In the genomic region with DNA sequence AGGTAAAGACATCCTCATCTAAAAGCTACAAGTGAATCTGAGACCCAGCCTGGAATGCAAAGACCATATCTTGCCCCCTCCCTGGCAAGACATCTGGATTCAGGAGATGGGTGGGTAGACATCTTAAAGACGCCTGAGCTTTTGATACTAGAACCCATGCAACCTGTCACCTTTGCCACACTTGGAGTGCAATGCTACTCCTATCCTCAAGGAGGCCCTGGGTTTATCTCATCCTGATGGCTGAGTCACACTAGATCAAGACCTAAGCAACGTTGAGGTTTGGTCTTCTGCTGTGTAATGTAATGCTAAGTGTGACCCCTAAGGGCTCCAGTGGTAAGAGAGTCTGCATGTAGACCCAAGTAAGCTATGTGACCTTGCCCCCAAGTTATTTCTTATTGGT, we compare ENCODE assay signal across 28 mouse cellular contexts. TPM values are rescaled to one million over a fixed set of nuclear protein-coding genes. Genes with fewer than 3 reads are reported as not detected.
DNase-seq lines count a peak whose midpoint lies in the region; ATAC-seq and TF ChIP-seq lines count a peak whose summit lies in the region.
"Had no signal": no experiment of that assay in that cellular context is flagged by ENCODE, and none has a peak within 500 bp of the region (broad histone marks: within the 10 kb centered on the region; RNA-seq: fewer than 3 reads in every experiment).

No protein-coding gene starts in this region.

- peaks cover 14% of the 10 kb centered on the region for H3K36me3 ChIP-seq in forebrain, postnatal 0 days (ENCODE audit: insufficient read depth)
- H3K36me3 ChIP-seq in forebrain, embryonic 14.5 days (ENCODE audit: control insufficient read depth, insufficient read depth, low read length): peaks cover 33% of the 10 kb centered on the region

- no peak for DNase-seq in forebrain, postnatal 0 days
- DNase-seq in forebrain, embryonic 14.5 days (ENCODE audit: low spot score): no peak
- DNase-seq in CD4-positive, CD25-positive, alpha-beta regulatory T cell, adult 2 months (ENCODE audit: low read depth, low spot score): peak; percentile 30
- DNase-seq in Patski (ENCODE audit: low read depth, low spot score): no peak
- DNase-seq in thymus, adult 18-20 months: no peak
- DNase-seq in left cerebral cortex, adult 11 months (ENCODE audit: low spot score): no peak
- no peak for DNase-seq in gastrocnemius, postnatal 14 days
- DNase-seq: adrenal gland, postnatal 25 days; cerebellum, adult 18-20 months; cerebellum, postnatal 10 days; gastrocnemius, postnatal 25 days; heart, adult 2 months; kidney, adult 2 months; lung, embryonic 14.5 days; lung, postnatal 14 days; right cerebral cortex, postnatal 4 days had no signal

- POLR2A ChIA-PET in Patski (lab: Charles Lee): no interaction called here

- no peak overlapping the region for H3K4me3 ChIP-seq in forebrain, postnatal 0 days (ENCODE audit: low read depth, low read length)
- H3K4me3 ChIP-seq in forebrain, embryonic 14.5 days (ENCODE audit: low read depth, low read length): no peak overlapping the region
- H3K4me3 ChIP-seq: embryonic facial prominence, embryonic 13.5 days; erythroblast, embryonic 14.5 days; heart, adult 2 months; heart, embryonic 12.5 days; left cerebral cortex, adult 2 months; limb, embryonic 12.5 days; liver, embryonic 15.5 days; neural tube, embryonic 12.5 days had no signal

- H3K27me3 ChIP-seq in forebrain, postnatal 0 days (ENCODE audit: insufficient read depth, low read length): no peaks in the 10 kb centered on the region
- no peaks in the 10 kb centered on the region for H3K27me3 ChIP-seq in forebrain, embryonic 14.5 days (replicated peaks; ENCODE audit: control insufficient read depth, insufficient read depth, low read length)
- H3K27me3 ChIP-seq in Patski: no peaks in the 10 kb centered on the region
- H3K27me3 ChIP-seq: embryonic facial prominence, embryonic 13.5 days; heart, embryonic 12.5 days; limb, embryonic 12.5 days; liver, embryonic 15.5 days; neural tube, embryonic 12.5 days had no signal

- no peaks in the 10 kb centered on the region for H3K9me3 ChIP-seq in forebrain, postnatal 0 days (ENCODE audit: low read length)
- H3K9me3 ChIP-seq in forebrain, embryonic 14.5 days (replicated peaks; ENCODE audit: control insufficient read depth, low read length): no peaks in the 10 kb centered on the region
- H3K9me3 ChIP-seq: embryonic facial prominence, embryonic 13.5 days; heart, embryonic 12.5 days; limb, embryonic 12.5 days; liver, embryonic 15.5 days; neural tube, embryonic 12.5 days had no signal

- CTCF ChIA-PET in Patski (lab: Charles Lee): interaction anchor here (1.1 to 1.7 kb wide), 3 partner anchors 9 to 272 kb away, joined by 3 to 7 read pairs (median 3); no protein-coding TSS in a partner anchor

- in situ Hi-C loops in Patski (cut with MboI; ENCODE audit: low pct_unique_long_range_greater_than_20kb): no loop called here

- no peaks in the 10 kb centered on the region for H3K4me1 ChIP-seq in forebrain, postnatal 0 days (ENCODE audit: insufficient read depth)
- no peaks in the 10 kb centered on the region for H3K4me1 ChIP-seq in forebrain, embryonic 14.5 days (ENCODE audit: control insufficient read depth, insufficient read depth, low read length)
- H3K4me1 ChIP-seq: embryonic facial prominence, embryonic 13.5 days; heart, embryonic 12.5 days; limb, embryonic 12.5 days; liver, embryonic 15.5 days; neural tube, embryonic 12.5 days had no signal

- ATAC-seq in forebrain, postnatal 0 days: no peak
- ATAC-seq in forebrain, embryonic 14.5 days: no peak
- ATAC-seq in Patski: no peak
- peak; percentile 39; the same call in 1 of the 2 replicates for ATAC-seq in megakaryocyte progenitor cell, adult 5-6 weeks (replicated peaks; ENCODE audit: poor library complexity)
- ATAC-seq: inflammation-experienced regulatory T-cells, adult 6 months; midbrain, embryonic 16.5 days had no signal

- H3K4me2 ChIP-seq in forebrain, postnatal 0 days (ENCODE audit: low read depth): no peak overlapping the region
- H3K4me2 ChIP-seq in forebrain, embryonic 14.5 days (ENCODE audit: low read length): no peak overlapping the region
- H3K4me2 ChIP-seq: embryonic facial prominence, embryonic 13.5 days; heart, embryonic 12.5 days; hindbrain, embryonic 14.5 days; limb, embryonic 12.5 days; liver, embryonic 15.5 days; lung, embryonic 14.5 days; midbrain, embryonic 11.5 days; neural tube, embryonic 12.5 days had no signal

- TF ChIP-seq CTCF in forebrain, postnatal 0 days (IDR thresholded peaks at IDR 0.05; ENCODE audit: low read depth): 0 out of 2 replicates have a peak, but pooled peaks have one; percentile 7
- peak; percentile 28 for TF ChIP-seq CTCF in Patski (IDR thresholded peaks at IDR 0.05)

- H3K27ac ChIP-seq in forebrain, postnatal 0 days (ENCODE audit: low read depth, low read length): no peak overlapping the region
- no peak overlapping the region for H3K27ac ChIP-seq in forebrain, embryonic 14.5 days (ENCODE audit: low read depth, low read length)
- H3K27ac ChIP-seq: embryonic facial prominence, embryonic 13.5 days; heart, adult 2 months; hindbrain, embryonic 14.5 days; left cerebral cortex, adult 2 months; limb, embryonic 12.5 days; liver, embryonic 15.5 days; neural tube, embryonic 12.5 days had no signal

- no peak overlapping the region for H3K9ac ChIP-seq in forebrain, postnatal 0 days
- H3K9ac ChIP-seq in forebrain, embryonic 14.5 days (ENCODE audit: low read length): no peak overlapping the region
- H3K9ac ChIP-seq: embryonic facial prominence, embryonic 13.5 days; heart, embryonic 12.5 days; hindbrain, embryonic 14.5 days; limb, embryonic 12.5 days; liver, embryonic 15.5 days; lung, embryonic 14.5 days; neural tube, embryonic 12.5 days had no signal

- intact Hi-C loops in gastrocnemius, postnatal 14 days (cut with DNase I; ENCODE audit: low total_unique reads): no loop called here

- WGBS in forebrain, postnatal 0 days: 88% methylated on average over 2 of the region's 2 CpGs
- 89% methylated on average over 2 of the region's 2 CpGs for WGBS in forebrain, embryonic 14.5 days

RNA-seq across cellular contexts. Expression of gene Tmtc4, which starts 15.8 kb away (rescaled TPM):
- total RNA-seq in forebrain, postnatal 0 days (2014; rRNA removed): 48.5 and 51.8 TPM in 2 replicates
- polyA plus RNA-seq in forebrain, postnatal 0 days (2015; fragmentation: Nextera tagmentation; extraction: Ambion mirVana): 27.7 and 30.1 TPM in 2 replicates
- polyA plus RNA-seq in forebrain, embryonic 14.5 days (2014; fragmentation: Nextera tagmentation; extraction: Ambion mirVana): 41.5 and 41.8 TPM in 2 replicates
- 24.3 TPM for polyA plus RNA-seq in Patski (2021)
- 7.5 and 7.7 TPM in 2 replicates for total RNA-seq in megakaryocyte progenitor cell, adult 5-6 weeks (2015)
- total RNA-seq in megakaryocyte progenitor cell, adult 5-6 weeks (2017): 8.1 and 8.3 TPM in 2 replicates
- total RNA-seq in gastrocnemius, postnatal 14 days (2021): 1 to 10 TPM; 5.7 to 6.7 TPM
- polyA plus RNA-seq: erythroblast, embryonic 14.5 days had no signal

RNA-seq across cellular contexts. Expression of gene Ggact, which starts 54.5 kb away (rescaled TPM):
- 16.4 and 18.8 TPM in 2 replicates for total RNA-seq in forebrain, postnatal 0 days (2014; rRNA removed)
- polyA plus RNA-seq in forebrain, postnatal 0 days (2015; fragmentation: Nextera tagmentation; extraction: Ambion mirVana): 16.1 and 19.2 TPM in 2 replicates
- polyA plus RNA-seq in forebrain, embryonic 14.5 days (2014; fragmentation: Nextera tagmentation; extraction: Ambion mirVana): 6.9 and 7.7 TPM in 2 replicates
- 48.5 TPM for polyA plus RNA-seq in Patski (2021)
- 6.2 and 9.9 TPM in 2 replicates for total RNA-seq in megakaryocyte progenitor cell, adult 5-6 weeks (2015)
- total RNA-seq in megakaryocyte progenitor cell, adult 5-6 weeks (2017): 3.7 and 7.9 TPM in 2 replicates
- 10 to 100 TPM; 11.8 to 12.5 TPM for total RNA-seq in gastrocnemius, postnatal 14 days (2021)
